Mouse (Mus musculus): ENCODE data around the gene Vps11. TPM values are rescaled to one million over a fixed set of nuclear protein-coding genes. Genes with fewer than 3 reads are reported as not detected.

Gene Vps11
- polyA plus RNA-seq, 1 experiment from 2014 or later, result 20.9 TPM

- Histone ChIP-seq H3K4me2 (ENCODE audit: low read depth, low read length) (no peak overlapping the region), H3K9me3 (replicated peaks; ENCODE audit: control insufficient read depth, low read length) (peaks cover 5% of the 10 kb centered on the region; the same call in 1 of the 2 replicates), H3K4me1 (ENCODE audit: control insufficient read depth, insufficient read depth, low read length) (no peaks in the 10 kb centered on the region), H3K4me3 (ENCODE audit: low read length) (no peak overlapping the region), H3K9ac (ENCODE audit: low read length) (no peak overlapping the region), H3K36me3 (ENCODE audit: control insufficient read depth, insufficient read depth) (peaks cover 64% of the 10 kb centered on the region), H3K27me3 (ENCODE audit: control insufficient read depth, insufficient read depth, low read length) (no peaks in the 10 kb centered on the region), H3K27ac (ENCODE audit: low read length) (no peak overlapping the region)
- no peak for ATAC-seq (replicated peaks; ENCODE audit: extremely low read depth, insufficient read depth, low FRiP score)
- WGBS, result 87% methylated on average over 10 of the region's 10 CpGs
Measured at GRCm38 (mm10) chr9:44352337-44352736, 9.1 kb downstream of the Vps11 start.

GRCm38 (mm10) chr9:44351396-44351795, 10.1 kb downstream of the Vps11 start:
- Histone ChIP-seq H3K4me1 (ENCODE audit: control insufficient read depth, insufficient read depth, low read length) (no peaks in the 10 kb centered on the region), H3K36me3 (ENCODE audit: control insufficient read depth, insufficient read depth) (peaks cover 65% of the 10 kb centered on the region), H3K27me3 (ENCODE audit: control insufficient read depth, insufficient read depth, low read length) (no peaks in the 10 kb centered on the region), H3K4me2 (ENCODE audit: low read depth, low read length) (no peak overlapping the region), H3K27ac (ENCODE audit: low read length) (no peak overlapping the region), H3K4me3 (ENCODE audit: low read length) (no peak overlapping the region), H3K9me3 (replicated peaks; ENCODE audit: control insufficient read depth, low read length) (peaks cover 5% of the 10 kb centered on the region; the same call in 1 of the 2 replicates), H3K9ac (ENCODE audit: low read length) (no peak overlapping the region)
- 94% methylated on average over 4 of the region's 4 CpGs for WGBS
- ATAC-seq (replicated peaks; ENCODE audit: extremely low read depth, insufficient read depth, low FRiP score), result no peak

GRCm38 (mm10) chr9:44348546-44348945, 12.9 kb downstream of the Vps11 start:
- Histone ChIP-seq H3K4me1 (ENCODE audit: control insufficient read depth, insufficient read depth, low read length) (peaks cover 4% of the 10 kb centered on the region; the same call in 1 of the 2 replicates), H3K4me3 (ENCODE audit: low read length) (no peak overlapping the region), H3K9me3 (replicated peaks; ENCODE audit: control insufficient read depth, low read length) (peaks cover 5% of the 10 kb centered on the region; the same call in 1 of the 2 replicates), H3K4me2 (ENCODE audit: low read depth, low read length) (no peak overlapping the region), H3K36me3 (ENCODE audit: control insufficient read depth, insufficient read depth) (peaks cover 38% of the 10 kb centered on the region), H3K27me3 (ENCODE audit: control insufficient read depth, insufficient read depth, low read length) (no peaks in the 10 kb centered on the region), H3K27ac (ENCODE audit: low read length) (no peak overlapping the region), H3K9ac (ENCODE audit: low read length) (no peak overlapping the region)
- 98% methylated on average over 4 of the region's 4 CpGs for WGBS
- no peak for ATAC-seq (replicated peaks; ENCODE audit: extremely low read depth, insufficient read depth, low FRiP score)

DNA sequence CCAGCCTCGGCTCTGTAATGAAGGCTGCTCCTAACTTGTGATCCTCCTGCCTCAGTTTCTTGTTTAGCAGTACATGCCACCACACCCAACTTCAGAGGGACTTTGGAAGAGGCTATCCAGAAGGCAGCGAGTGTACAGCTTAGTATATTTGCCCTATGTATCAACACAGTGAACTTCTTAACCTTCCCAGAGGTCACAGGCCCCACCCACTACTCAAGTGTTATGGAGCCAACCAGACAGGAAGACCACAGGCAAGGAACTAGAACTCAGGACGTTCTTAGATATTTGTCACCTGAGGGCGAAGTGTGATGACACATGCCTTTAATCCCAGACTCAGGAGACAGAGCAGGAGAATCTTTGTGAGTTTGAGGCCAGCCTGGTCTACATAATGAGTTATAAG, 13.8 kb downstream of the Vps11 start:
- Histone ChIP-seq H3K4me2 (ENCODE audit: low read depth, low read length) (no peak overlapping the region), H3K27me3 (ENCODE audit: control insufficient read depth, insufficient read depth, low read length) (no peaks in the 10 kb centered on the region), H3K36me3 (ENCODE audit: control insufficient read depth, insufficient read depth) (peaks cover 38% of the 10 kb centered on the region), H3K4me1 (ENCODE audit: control insufficient read depth, insufficient read depth, low read length) (peaks cover 11% of the 10 kb centered on the region), H3K4me3 (ENCODE audit: low read length) (no peak overlapping the region), H3K9ac (ENCODE audit: low read length) (no peak overlapping the region), H3K27ac (ENCODE audit: low read length) (no peak overlapping the region), H3K9me3 (replicated peaks; ENCODE audit: control insufficient read depth, low read length) (peaks cover 5% of the 10 kb centered on the region; the same call in 1 of the 2 replicates)
- 88% methylated on average over 4 of the region's 4 CpGs for WGBS
- no peak for ATAC-seq (replicated peaks; ENCODE audit: extremely low read depth, insufficient read depth, low FRiP score)

GRCm38 (mm10) chr9:44347166-44347565, 14.3 kb downstream of the Vps11 start:
- no peak overlapping the region for H3K4me3 ChIP-seq (ENCODE audit: low read length)
- no peak overlapping the region for H3K9ac ChIP-seq (ENCODE audit: low read length)
- H3K36me3 ChIP-seq (ENCODE audit: control insufficient read depth, insufficient read depth), result peaks cover 38% of the 10 kb centered on the region
- H3K27me3 ChIP-seq (ENCODE audit: control insufficient read depth, insufficient read depth, low read length), result no peaks in the 10 kb centered on the region
- no peak overlapping the region for H3K27ac ChIP-seq (ENCODE audit: low read length)
- peaks cover 5% of the 10 kb centered on the region; the same call in 1 of the 2 replicates for H3K9me3 ChIP-seq (replicated peaks; ENCODE audit: control insufficient read depth, low read length)
- ATAC-seq (replicated peaks; ENCODE audit: extremely low read depth, insufficient read depth, low FRiP score), result no peak
- peaks cover 16% of the 10 kb centered on the region for H3K4me1 ChIP-seq (ENCODE audit: control insufficient read depth, insufficient read depth, low read length)
- WGBS, result 91% methylated on average over 9 of the region's 9 CpGs
- H3K4me2 ChIP-seq (ENCODE audit: low read depth, low read length), result no peak overlapping the region

DNA sequence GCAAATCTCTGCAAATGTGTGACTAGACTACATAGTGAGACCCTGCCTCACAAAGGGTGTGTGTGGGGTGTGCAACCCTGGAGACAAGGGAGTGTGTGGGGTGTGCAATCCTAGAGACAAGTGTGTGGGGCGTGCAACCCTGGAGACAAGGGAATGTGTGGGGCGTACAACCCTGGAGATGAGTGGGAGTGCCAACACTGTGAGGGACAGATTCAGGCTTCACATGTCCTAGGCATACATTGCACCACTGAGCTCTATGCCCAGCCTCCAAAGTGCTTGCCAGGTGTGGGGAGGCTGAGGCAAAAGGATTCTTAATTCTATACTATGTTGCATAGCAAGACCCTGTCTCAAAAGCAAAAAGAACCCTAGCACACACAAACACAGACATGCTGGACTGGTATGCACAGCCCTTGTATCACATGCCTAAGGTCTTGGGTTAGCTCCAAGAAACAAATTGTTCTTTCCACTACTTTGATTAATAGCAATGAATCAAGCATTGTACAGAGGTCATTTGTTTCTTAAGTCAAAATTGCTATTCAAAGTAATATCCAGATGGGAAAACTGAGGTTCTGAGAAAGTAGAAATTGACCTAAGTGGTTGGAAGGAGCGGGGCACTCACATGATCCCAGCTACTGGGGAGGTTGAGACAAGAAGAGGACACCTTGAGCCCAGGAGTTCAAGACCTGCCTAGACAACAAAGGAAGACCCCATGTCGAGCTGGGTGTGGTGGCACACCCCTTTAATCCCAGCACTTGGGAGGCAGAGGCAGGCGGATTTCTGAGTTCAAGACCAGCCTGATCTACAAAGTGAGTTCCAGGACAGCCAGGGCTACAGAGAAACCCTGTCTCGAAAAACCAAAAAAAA, 15.7 kb downstream of the Vps11 start:
- no peaks in the 10 kb centered on the region for H3K27me3 ChIP-seq (ENCODE audit: control insufficient read depth, insufficient read depth, low read length)
- no peak overlapping the region for H3K27ac ChIP-seq (ENCODE audit: low read length)
- H3K9ac ChIP-seq (ENCODE audit: low read length), result no peak overlapping the region
- 80% methylated on average over 6 of the region's 6 CpGs for WGBS
- H3K4me3 ChIP-seq (ENCODE audit: low read length), result no peak overlapping the region
- no peak overlapping the region for H3K4me2 ChIP-seq (ENCODE audit: low read depth, low read length)
- no peak for ATAC-seq (replicated peaks; ENCODE audit: extremely low read depth, insufficient read depth, low FRiP score)
- H3K9me3 ChIP-seq (replicated peaks; ENCODE audit: control insufficient read depth, low read length), result peaks cover 5% of the 10 kb centered on the region; the same call in 1 of the 2 replicates
- H3K4me1 ChIP-seq (ENCODE audit: control insufficient read depth, insufficient read depth, low read length), result peaks cover 18% of the 10 kb centered on the region
- peaks cover 40% of the 10 kb centered on the region for H3K36me3 ChIP-seq (ENCODE audit: control insufficient read depth, insufficient read depth)

- peak; percentile 95 for ATAC-seq (replicated peaks; ENCODE audit: extremely low read depth, insufficient read depth, low FRiP score)
- peak within 1 kb of the TSS; percentile 99 for H3K27ac ChIP-seq (ENCODE audit: low read length)
- H3K4me2 ChIP-seq (ENCODE audit: low read depth, low read length), result peak within 1 kb of the TSS; percentile 78
- H3K4me1 ChIP-seq (ENCODE audit: control insufficient read depth, insufficient read depth, low read length), result peaks cover 18% of the 10 kb centered on the region
- H3K36me3 ChIP-seq (ENCODE audit: control insufficient read depth, insufficient read depth), result peaks cover 36% of the 10 kb centered on the region
- under 1% methylated on average over 39 of the region's 39 CpGs for WGBS
- no peaks in the 10 kb centered on the region for H3K27me3 ChIP-seq (ENCODE audit: control insufficient read depth, insufficient read depth, low read length)
- peaks cover 4% of the 10 kb centered on the region; the same call in 1 of the 2 replicates for H3K9me3 ChIP-seq (replicated peaks; ENCODE audit: control insufficient read depth, low read length)
- peak within 1 kb of the TSS; percentile 88 for H3K9ac ChIP-seq (ENCODE audit: low read length)
- H3K4me3 ChIP-seq (ENCODE audit: low read length), result peak within 1 kb of the TSS; percentile 84
Measured at GRCm38 (mm10) chr9:44343781-44344421, 17.6 kb downstream of the Vps11 start, which contains the start of gene Hmbs. Gene Hmbs, minus strand, starts transcription at chr9:44344228.

DNA sequence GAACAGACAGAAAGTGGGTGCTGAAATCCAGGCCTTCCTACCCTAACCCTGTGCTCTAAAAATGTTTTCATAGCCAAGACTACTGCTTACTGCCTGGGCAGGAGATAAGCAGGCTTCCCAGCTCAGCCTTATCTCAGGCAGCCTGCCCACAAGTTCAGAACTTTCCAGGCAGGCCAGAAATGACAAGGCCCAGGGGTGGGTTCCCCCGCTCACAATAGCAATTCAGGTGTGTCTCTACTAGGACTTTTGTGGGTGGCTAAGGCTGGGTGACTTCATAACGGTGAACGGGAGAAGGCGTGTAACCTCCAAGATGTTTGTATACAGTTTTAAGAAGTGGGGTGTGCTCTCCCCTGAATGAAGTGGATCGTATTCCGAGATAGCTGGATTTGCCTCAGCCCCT, 18.2 kb downstream of the Vps11 start:
- Histone ChIP-seq H3K27me3 (ENCODE audit: control insufficient read depth, insufficient read depth, low read length) (no peaks in the 10 kb centered on the region), H3K36me3 (ENCODE audit: control insufficient read depth, insufficient read depth) (peaks cover 34% of the 10 kb centered on the region), H3K27ac (ENCODE audit: low read length) (peak overlapping the region; percentile 99), H3K4me2 (ENCODE audit: low read depth, low read length) (peak overlapping the region; percentile 78), H3K9me3 (replicated peaks; ENCODE audit: control insufficient read depth, low read length) (no peaks in the 10 kb centered on the region), H3K4me3 (ENCODE audit: low read length) (peak overlapping the region; percentile 84), H3K9ac (ENCODE audit: low read length) (peak overlapping the region; percentile 88), H3K4me1 (ENCODE audit: control insufficient read depth, insufficient read depth, low read length) (peaks cover 18% of the 10 kb centered on the region)
- ATAC-seq (replicated peaks; ENCODE audit: extremely low read depth, insufficient read depth, low FRiP score), result peak; percentile 63
- 1% methylated on average over 6 of the region's 6 CpGs for WGBS

- H3K9ac ChIP-seq (ENCODE audit: low read length), result peak overlapping the region; percentile 55
Measured at GRCm38 (mm10) chr9:44342605-44343004, 18.9 kb downstream of the Vps11 start.

More at GRCm38 (mm10) chr9:44342605-44343004, 18.9 kb downstream of the Vps11 start:
- H3K27ac ChIP-seq (ENCODE audit: low read length), result peak overlapping the region; percentile 99
- peak overlapping the region; percentile 84 for H3K4me3 ChIP-seq (ENCODE audit: low read length)
- ATAC-seq (replicated peaks; ENCODE audit: extremely low read depth, insufficient read depth, low FRiP score), result no peak
- peaks cover 18% of the 10 kb centered on the region for H3K4me1 ChIP-seq (ENCODE audit: control insufficient read depth, insufficient read depth, low read length)
- H3K4me2 ChIP-seq (ENCODE audit: low read depth, low read length), result peak overlapping the region; percentile 78
- 83% methylated on average over 1 of the region's 1 CpGs for WGBS
- H3K9me3 ChIP-seq (replicated peaks; ENCODE audit: control insufficient read depth, low read length), result no peaks in the 10 kb centered on the region
- H3K27me3 ChIP-seq (ENCODE audit: control insufficient read depth, insufficient read depth, low read length), result no peaks in the 10 kb centered on the region
- peaks cover 30% of the 10 kb centered on the region for H3K36me3 ChIP-seq (ENCODE audit: control insufficient read depth, insufficient read depth)
